Mouse (Mus musculus) spleen, adult 2 months (tissue): Measurements from ENCODE around the gene Dus4l.

Source experiments
- CTCF ChIP-seq: fragments of 200-500 bp; IDR thresholded peaks from 2 replicates; pipeline ENCODE4 v1.5.1; 2011; ENCODE audit warnings: mild to moderate bottlenecking, inconsistent platforms; ENCODE audit not compliant: insufficient read depth, insufficient read length, insufficient replicate concordance; ENCODE audit errors: extremely low read depth
- POLR2A ChIP-seq: fragments of 200-500 bp; IDR thresholded peaks from 2 replicates; pipeline ENCODE4 v1.6.1; 2011; ENCODE audit warnings: low read depth, low read length, inconsistent platforms

- TF ChIP-seq CTCF = no peak
- no peak for TF ChIP-seq POLR2A
Observed at GRCm38 (mm10) chr12:31701411-31701810, 46.8 kb upstream of the Dus4l start.
